Mouse (Mus musculus): ENCODE results near the gene Rapgef5. TPM values are rescaled to one million over a fixed set of nuclear protein-coding genes. Genes with fewer than 3 reads are reported as not detected.

The Rapgef5 gene
- polyA plus RNA-seq, 1 experiment from 2014 or later = 9.0 TPM

- Histone ChIP-seq H3K4me2 (no peak overlapping the region), H3K4me1 (no peaks in the 10 kb centered on the region), H3K27ac (no peak overlapping the region), H3K36me3 (no peaks in the 10 kb centered on the region), H3K9me3 (no peaks in the 10 kb centered on the region), H3K27me3 (no peaks in the 10 kb centered on the region), H3K4me3 (no peak overlapping the region), H3K9ac (no peak overlapping the region)
- WGBS = 78% methylated on average over 4 of the region's 4 CpGs
- no peak for ATAC-seq (ENCODE audit: insufficient number of reproducible peaks, insufficient read depth, low FRiP score, low TSS enrichment, low read depth)
These were observed 140.7 kb downstream of the Rapgef5 start for GRCm38 (mm10) chr12:117656935-117657334.

GRCm38 (mm10) chr12:117657766-117658165 is 141.5 kb downstream of the Rapgef5 start:
- H3K27me3 ChIP-seq = no peaks in the 10 kb centered on the region
- 72% methylated on average over 5 of the region's 5 CpGs for WGBS
- no peaks in the 10 kb centered on the region for H3K36me3 ChIP-seq
- no peak overlapping the region for H3K4me3 ChIP-seq
- no peak for ATAC-seq (ENCODE audit: insufficient number of reproducible peaks, insufficient read depth, low FRiP score, low TSS enrichment, low read depth)
- no peak overlapping the region for H3K27ac ChIP-seq
- H3K9me3 ChIP-seq = no peaks in the 10 kb centered on the region
- H3K4me1 ChIP-seq = no peaks in the 10 kb centered on the region
- no peak overlapping the region for H3K4me2 ChIP-seq
- H3K9ac ChIP-seq = no peak overlapping the region

GRCm38 (mm10) chr12:117658821-117659220 is 142.5 kb downstream of the Rapgef5 start:
- H3K27ac ChIP-seq = peak overlapping the region; percentile 34; the same call in 1 of the 2 replicates
- no peak overlapping the region for H3K4me2 ChIP-seq
- no peaks in the 10 kb centered on the region for H3K9me3 ChIP-seq
- H3K4me1 ChIP-seq = peaks cover 2% of the 10 kb centered on the region; the same call in 1 of the 2 replicates
- no peak overlapping the region for H3K9ac ChIP-seq
- no peaks in the 10 kb centered on the region for H3K27me3 ChIP-seq
- no peak for ATAC-seq (ENCODE audit: insufficient number of reproducible peaks, insufficient read depth, low FRiP score, low TSS enrichment, low read depth)
- H3K36me3 ChIP-seq = no peaks in the 10 kb centered on the region
- WGBS = 16% methylated on average over 6 of the region's 6 CpGs
- no peak overlapping the region for H3K4me3 ChIP-seq

DNA sequence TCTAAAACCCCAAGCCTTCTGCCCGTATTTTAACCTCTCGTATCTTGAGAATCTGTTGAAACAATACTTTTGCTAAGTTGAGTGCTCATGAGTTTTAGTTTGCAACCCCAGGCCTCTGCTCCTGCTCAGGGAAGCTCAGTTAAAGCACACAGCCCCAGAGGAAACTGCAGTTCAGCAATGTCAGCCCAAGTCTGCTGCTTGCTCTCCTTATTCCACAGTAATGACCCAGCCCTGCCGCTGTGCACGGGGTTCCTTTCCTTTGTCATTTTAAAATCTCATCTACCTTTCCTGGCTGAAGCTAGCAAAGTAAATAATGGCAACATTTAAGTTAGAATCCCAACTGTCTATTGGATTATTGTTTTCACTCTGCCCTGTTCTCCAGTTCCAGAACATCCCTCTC is 144.1 kb downstream of the Rapgef5 start:
- Histone ChIP-seq H3K27me3 (no peaks in the 10 kb centered on the region), H3K4me2 (no peak overlapping the region), H3K4me1 (peaks cover 2% of the 10 kb centered on the region; the same call in 1 of the 2 replicates), H3K9ac (no peak overlapping the region), H3K9me3 (no peaks in the 10 kb centered on the region), H3K4me3 (no peak overlapping the region), H3K27ac (no peak overlapping the region), H3K36me3 (no peaks in the 10 kb centered on the region)
- 31% methylated on average over 4 of the region's 4 CpGs for WGBS
- no peak for ATAC-seq (ENCODE audit: insufficient number of reproducible peaks, insufficient read depth, low FRiP score, low TSS enrichment, low read depth)

GRCm38 (mm10) chr12:117661871-117662270 is 145.6 kb downstream of the Rapgef5 start:
- WGBS = 84% methylated on average over 6 of the region's 6 CpGs
- no peak overlapping the region for H3K27ac ChIP-seq
- no peak overlapping the region for H3K4me3 ChIP-seq
- no peak overlapping the region for H3K4me2 ChIP-seq
- H3K4me1 ChIP-seq = peaks cover 2% of the 10 kb centered on the region; the same call in 1 of the 2 replicates
- H3K36me3 ChIP-seq = no peaks in the 10 kb centered on the region
- no peaks in the 10 kb centered on the region for H3K9me3 ChIP-seq
- no peak overlapping the region for H3K9ac ChIP-seq
- no peak for ATAC-seq (ENCODE audit: insufficient number of reproducible peaks, insufficient read depth, low FRiP score, low TSS enrichment, low read depth)
- H3K27me3 ChIP-seq = no peaks in the 10 kb centered on the region

DNA sequence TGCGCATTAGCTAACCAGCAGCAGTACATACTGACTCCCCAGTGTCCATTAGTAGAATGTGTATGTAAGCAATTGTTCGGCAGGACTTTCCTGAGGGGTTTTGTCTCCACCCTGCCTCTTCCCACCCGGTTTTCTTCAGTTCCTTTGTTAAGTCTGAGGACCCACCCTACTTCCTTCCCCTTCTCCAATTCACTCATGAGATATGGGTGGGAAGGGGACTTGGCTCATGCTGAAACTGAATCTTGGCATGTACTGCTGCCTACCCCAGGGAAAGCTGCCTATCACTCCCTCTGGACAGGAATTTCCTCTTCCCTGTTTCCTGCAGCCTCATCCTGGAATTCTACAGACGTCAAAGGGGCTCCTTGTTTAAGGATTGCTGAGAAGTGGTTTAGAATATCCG is 147.4 kb downstream of the Rapgef5 start:
- no peak overlapping the region for H3K27ac ChIP-seq
- H3K4me3 ChIP-seq = no peak overlapping the region
- H3K9me3 ChIP-seq = no peaks in the 10 kb centered on the region
- no peak overlapping the region for H3K4me2 ChIP-seq
- WGBS = 34% methylated on average over 5 of the region's 5 CpGs
- H3K9ac ChIP-seq = no peak overlapping the region
- peaks cover 2% of the 10 kb centered on the region; the same call in 1 of the 2 replicates for H3K4me1 ChIP-seq
- no peaks in the 10 kb centered on the region for H3K36me3 ChIP-seq
- ATAC-seq (ENCODE audit: insufficient number of reproducible peaks, insufficient read depth, low FRiP score, low TSS enrichment, low read depth) = no peak
- H3K27me3 ChIP-seq = no peaks in the 10 kb centered on the region

DNA sequence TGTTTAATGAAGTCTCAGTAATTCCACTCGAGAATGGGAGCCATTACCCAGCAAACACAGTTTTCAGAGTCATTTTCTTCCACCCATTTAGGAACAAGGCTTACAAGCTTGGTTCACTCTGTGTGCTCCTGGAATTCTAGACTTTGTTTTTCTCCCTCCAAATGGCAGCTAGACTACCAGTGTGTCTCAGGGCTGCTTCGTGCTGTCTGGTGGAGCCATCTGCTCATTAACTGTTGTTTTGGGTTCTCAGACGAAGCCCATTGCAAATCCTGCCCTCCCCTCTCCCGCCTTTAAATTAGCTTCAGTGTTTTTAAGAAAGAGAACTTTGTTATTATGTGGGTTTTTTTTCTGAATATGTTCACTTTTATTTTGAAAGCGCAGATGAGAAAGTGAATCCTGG is 148.4 kb downstream of the Rapgef5 start:
- Histone ChIP-seq H3K4me2 (no peak overlapping the region), H3K9me3 (no peaks in the 10 kb centered on the region), H3K27me3 (no peaks in the 10 kb centered on the region), H3K4me1 (peaks cover 2% of the 10 kb centered on the region; the same call in 1 of the 2 replicates), H3K4me3 (no peak overlapping the region), H3K36me3 (no peaks in the 10 kb centered on the region), H3K9ac (no peak overlapping the region), H3K27ac (no peak overlapping the region)
- ATAC-seq (ENCODE audit: insufficient number of reproducible peaks, insufficient read depth, low FRiP score, low TSS enrichment, low read depth) = no peak
- WGBS = 63% methylated on average over 5 of the region's 5 CpGs

DNA sequence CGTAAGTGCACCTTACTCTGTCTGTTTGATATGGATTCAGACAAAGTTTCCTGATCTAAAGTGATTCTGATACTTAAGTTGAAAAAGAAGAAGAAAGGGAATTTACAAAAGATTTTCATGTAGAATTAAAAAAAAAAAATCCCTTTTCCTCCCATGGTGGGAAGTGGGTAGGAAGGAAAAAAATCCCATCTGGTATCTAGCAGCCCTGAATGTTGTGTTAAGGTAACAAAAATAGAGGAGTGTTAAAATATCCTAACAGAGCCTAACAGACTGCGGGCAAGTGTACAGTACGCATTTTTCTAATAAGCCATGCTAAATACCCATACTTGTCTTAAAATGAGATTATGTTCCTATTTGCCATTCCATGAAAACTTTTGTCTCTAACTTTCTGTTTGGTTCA is 150.1 kb downstream of the Rapgef5 start:
- Histone ChIP-seq H3K27me3 (no peaks in the 10 kb centered on the region), H3K9ac (no peak overlapping the region), H3K4me2 (no peak overlapping the region), H3K36me3 (no peaks in the 10 kb centered on the region), H3K4me3 (no peak overlapping the region), H3K27ac (no peak overlapping the region), H3K9me3 (no peaks in the 10 kb centered on the region), H3K4me1 (peaks cover 2% of the 10 kb centered on the region; the same call in 1 of the 2 replicates)
- ATAC-seq (ENCODE audit: insufficient number of reproducible peaks, insufficient read depth, low FRiP score, low TSS enrichment, low read depth) = no peak
- 92% methylated on average over 3 of the region's 3 CpGs for WGBS

GRCm38 (mm10) chr12:117669610-117670400 is 153.5 kb downstream of the Rapgef5 start:
- no peak for ATAC-seq (ENCODE audit: insufficient number of reproducible peaks, insufficient read depth, low FRiP score, low TSS enrichment, low read depth)
- H3K9ac ChIP-seq = no peak overlapping the region
- WGBS = 74% methylated on average over 10 of the region's 10 CpGs
- H3K27ac ChIP-seq = no peak overlapping the region
- H3K4me1 ChIP-seq = no peaks in the 10 kb centered on the region
- no peak overlapping the region for H3K4me3 ChIP-seq
- H3K4me2 ChIP-seq = no peak overlapping the region
- H3K9me3 ChIP-seq = no peaks in the 10 kb centered on the region
- H3K36me3 ChIP-seq = no peaks in the 10 kb centered on the region
- H3K27me3 ChIP-seq = no peaks in the 10 kb centered on the region

GRCm38 (mm10) chr12:117673188-117673587 is 156.9 kb downstream of the Rapgef5 start:
- ATAC-seq (ENCODE audit: insufficient number of reproducible peaks, insufficient read depth, low FRiP score, low TSS enrichment, low read depth) = no peak
- Histone ChIP-seq H3K4me3 (no peak overlapping the region), H3K9ac (no peak overlapping the region), H3K36me3 (no peaks in the 10 kb centered on the region), H3K27me3 (no peaks in the 10 kb centered on the region), H3K9me3 (no peaks in the 10 kb centered on the region), H3K27ac (no peak overlapping the region), H3K4me2 (no peak overlapping the region), H3K4me1 (no peaks in the 10 kb centered on the region)
- 52% methylated on average over 2 of the region's 2 CpGs for WGBS

DNA sequence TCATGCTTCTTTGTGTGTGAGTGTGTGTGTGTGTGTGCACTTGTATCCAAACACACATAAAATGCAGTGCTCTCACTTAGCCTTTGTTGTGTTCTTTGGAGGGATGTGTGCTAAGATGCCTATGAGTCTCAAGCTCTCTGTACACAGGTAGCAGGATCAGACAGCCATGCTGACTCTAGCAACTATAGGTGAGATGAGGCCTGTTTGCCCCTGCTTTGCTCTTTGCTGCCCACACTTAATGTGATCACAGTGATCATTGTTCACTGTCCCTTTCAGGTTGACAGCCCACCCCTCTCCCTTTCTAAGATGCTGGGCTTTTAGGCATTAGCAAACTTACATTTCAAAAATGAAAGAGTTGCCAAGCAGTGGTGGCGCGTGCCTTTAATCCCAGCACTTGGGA is 158.2 kb downstream of the Rapgef5 start:
- H3K36me3 ChIP-seq = no peaks in the 10 kb centered on the region
- H3K9ac ChIP-seq = no peak overlapping the region
- H3K4me3 ChIP-seq = no peak overlapping the region
- H3K9me3 ChIP-seq = no peaks in the 10 kb centered on the region
- no peak overlapping the region for H3K27ac ChIP-seq
- no peaks in the 10 kb centered on the region for H3K4me1 ChIP-seq
- no peak overlapping the region for H3K4me2 ChIP-seq
- WGBS = 93% methylated on average over 2 of the region's 2 CpGs
- H3K27me3 ChIP-seq = no peaks in the 10 kb centered on the region
- ATAC-seq (ENCODE audit: insufficient number of reproducible peaks, insufficient read depth, low FRiP score, low TSS enrichment, low read depth) = no peak

DNA sequence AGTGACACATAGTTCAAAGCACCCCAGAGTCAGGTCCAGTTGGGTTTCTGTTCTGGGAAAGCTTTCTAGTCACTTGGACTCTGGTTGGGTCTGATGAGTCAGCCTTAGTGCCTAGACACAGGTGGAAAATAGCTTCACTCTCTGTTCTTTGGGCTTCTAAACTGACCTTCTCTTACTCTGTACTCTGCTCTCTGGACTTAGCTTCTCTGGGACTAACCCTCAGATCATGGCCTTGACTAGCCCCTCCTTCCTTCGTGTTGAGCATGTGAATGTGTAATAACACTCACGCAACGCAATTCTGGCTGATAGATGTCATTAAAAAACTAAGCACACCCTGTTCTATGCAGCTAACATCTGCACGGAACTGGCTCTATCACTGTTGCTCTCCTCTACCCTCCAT is 160.0 kb downstream of the Rapgef5 start:
- 85% methylated on average over 4 of the region's 4 CpGs for WGBS
- H3K36me3 ChIP-seq = no peaks in the 10 kb centered on the region
- peaks cover 9% of the 10 kb centered on the region; the same call in 1 of the 2 replicates for H3K4me1 ChIP-seq
- no peaks in the 10 kb centered on the region for H3K9me3 ChIP-seq
- H3K27me3 ChIP-seq = no peaks in the 10 kb centered on the region
- no peak overlapping the region for H3K9ac ChIP-seq
- no peak for ATAC-seq (ENCODE audit: insufficient number of reproducible peaks, insufficient read depth, low FRiP score, low TSS enrichment, low read depth)
- H3K27ac ChIP-seq = no peak overlapping the region
- no peak overlapping the region for H3K4me2 ChIP-seq
- H3K4me3 ChIP-seq = no peak overlapping the region

Measured in embryonic facial prominence, embryonic 13.5 days (tissue).